ENCODE assay signal across 14 mouse cellular contexts in genomic region chr6:100971462-100971955, GRCm38 (mm10).
"Had no signal": no experiment of that assay in that cellular context is flagged by ENCODE, and none has a peak within 500 bp of the region (broad histone marks: within the 10 kb centered on the region; RNA-seq: fewer than 3 reads in every experiment).

No protein-coding gene starts in this region.

- H3K9me3 ChIP-seq: liver, embryonic 15.5 days; midbrain, embryonic 13.5 days; neural tube, embryonic 12.5 days had no signal

- H3K27me3 ChIP-seq: liver, embryonic 15.5 days; midbrain, embryonic 13.5 days had no signal

- H3K4me1 ChIP-seq: liver, embryonic 15.5 days had no signal

- ATAC-seq: midbrain, embryonic 13.5 days had no signal

- H3K4me2 ChIP-seq: liver, embryonic 11.5 days; liver, embryonic 15.5 days; midbrain, embryonic 13.5 days; neural tube, embryonic 12.5 days had no signal

- DNase-seq: kidney, postnatal 10 days; kidney, postnatal 4 days; lung, adult 2 months; lung, postnatal 10 days; lung, postnatal 4 days; right cerebral cortex, adult 18-20 months; right cerebral cortex, postnatal 25 days; thymus, postnatal 36 days had no signal

- H3K4me3 ChIP-seq: layer of hippocampus, adult 2 months; liver, embryonic 15.5 days; midbrain, embryonic 13.5 days; myocyte; neural tube, embryonic 12.5 days had no signal

- H3K27ac ChIP-seq: layer of hippocampus, adult 2 months; liver, embryonic 15.5 days; midbrain, embryonic 13.5 days; neural tube, embryonic 12.5 days had no signal

- H3K9ac ChIP-seq: liver, embryonic 15.5 days; midbrain, embryonic 13.5 days; neural tube, embryonic 12.5 days had no signal

- H3K36me3 ChIP-seq: liver, embryonic 15.5 days; midbrain, embryonic 13.5 days; neural tube, embryonic 12.5 days had no signal
